Mouse (Mus musculus): ENCODE measurements around the gene Rpl36a-ps1. TPM values are rescaled to one million over a fixed set of nuclear protein-coding genes. Genes with fewer than 3 reads are reported as not detected.

Gene Rpl36a-ps1
- polyA plus RNA-seq, 1 experiment from 2014 or later, result 7.4 TPM

GRCm38 (mm10) chr14:99018691-99019090 lies 24.6 kb upstream of the Rpl36a-ps1 start:
- no peak overlapping the region for H3K4me3 ChIP-seq (replicated peaks)
- H3K27me3 ChIP-seq (replicated peaks), result no peaks in the 10 kb centered on the region
- no peaks in the 10 kb centered on the region for H3K36me3 ChIP-seq
- H3K9ac ChIP-seq, result no peak overlapping the region
- no peak for ATAC-seq (ENCODE audit: insufficient read depth, low FRiP score, low read depth)
- WGBS, result 57% methylated on average over 7 of the region's 7 CpGs
- H3K4me1 ChIP-seq, result no peaks in the 10 kb centered on the region
- H3K27ac ChIP-seq, result no peak overlapping the region
- peak overlapping the region; percentile 16; the same call in 1 of the 2 replicates for H3K4me2 ChIP-seq
- H3K9me3 ChIP-seq, result no peaks in the 10 kb centered on the region

- Histone ChIP-seq H3K9me3 (no peaks in the 10 kb centered on the region), H3K4me2 (no peak overlapping the region), H3K27me3 (replicated peaks) (no peaks in the 10 kb centered on the region), H3K4me1 (no peaks in the 10 kb centered on the region), H3K9ac (no peak overlapping the region), H3K27ac (no peak overlapping the region), H3K36me3 (no peaks in the 10 kb centered on the region), H3K4me3 (replicated peaks) (no peak overlapping the region)
- WGBS, result 32% methylated on average over 2 of the region's 2 CpGs
- ATAC-seq (ENCODE audit: insufficient read depth, low FRiP score, low read depth), result no peak
These were observed 16.8 kb upstream of the Rpl36a-ps1 start for GRCm38 (mm10) chr14:99010920-99011313.

GRCm38 (mm10) chr14:99010224-99010919 lies 16.3 kb upstream of the Rpl36a-ps1 start:
- Histone ChIP-seq H3K27ac (no peak overlapping the region), H3K27me3 (replicated peaks) (no peaks in the 10 kb centered on the region), H3K9me3 (no peaks in the 10 kb centered on the region), H3K36me3 (no peaks in the 10 kb centered on the region), H3K9ac (no peak overlapping the region), H3K4me3 (replicated peaks) (no peak overlapping the region), H3K4me1 (no peaks in the 10 kb centered on the region), H3K4me2 (no peak overlapping the region)
- 51% methylated on average over 8 of the region's 8 CpGs for WGBS
- ATAC-seq (ENCODE audit: insufficient read depth, low FRiP score, low read depth), result no peak

GRCm38 (mm10) chr14:98992482-98992881 lies 1.6 kb downstream of the Rpl36a-ps1 start:
- Histone ChIP-seq H3K36me3 (no peaks in the 10 kb centered on the region), H3K4me2 (no peak overlapping the region), H3K4me1 (no peaks in the 10 kb centered on the region), H3K27me3 (replicated peaks) (no peaks in the 10 kb centered on the region), H3K4me3 (replicated peaks) (no peak overlapping the region), H3K9ac (no peak overlapping the region), H3K9me3 (no peaks in the 10 kb centered on the region), H3K27ac (no peak overlapping the region)
- no peak for ATAC-seq (ENCODE audit: insufficient read depth, low FRiP score, low read depth)
- WGBS, result 86% methylated on average over 2 of the region's 2 CpGs

GRCm38 (mm10) chr14:98990636-98991035 lies 3.5 kb downstream of the Rpl36a-ps1 start:
- no peak overlapping the region for H3K27ac ChIP-seq
- WGBS, result 56% methylated on average over 3 of the region's 3 CpGs

GRCm38 (mm10) chr14:98989818-98990217 lies 4.3 kb downstream of the Rpl36a-ps1 start:
- Histone ChIP-seq H3K36me3 (no peaks in the 10 kb centered on the region), H3K4me2 (no peak overlapping the region), H3K9me3 (no peaks in the 10 kb centered on the region), H3K4me3 (replicated peaks) (no peak overlapping the region), H3K27ac (no peak overlapping the region), H3K27me3 (replicated peaks) (no peaks in the 10 kb centered on the region), H3K4me1 (no peaks in the 10 kb centered on the region), H3K9ac (no peak overlapping the region)
- 37% methylated on average over 3 of the region's 3 CpGs for WGBS
- ATAC-seq (ENCODE audit: insufficient read depth, low FRiP score, low read depth), result no peak

More at GRCm38 (mm10) chr14:98990636-98991035, 3.5 kb downstream of the Rpl36a-ps1 start:
- H3K4me1 ChIP-seq, result no peaks in the 10 kb centered on the region
- H3K36me3 ChIP-seq, result no peaks in the 10 kb centered on the region
- H3K4me3 ChIP-seq (replicated peaks), result no peak overlapping the region
- H3K9me3 ChIP-seq, result no peaks in the 10 kb centered on the region
- H3K4me2 ChIP-seq, result no peak overlapping the region
- no peaks in the 10 kb centered on the region for H3K27me3 ChIP-seq (replicated peaks)
- no peak overlapping the region for H3K9ac ChIP-seq
- no peak for ATAC-seq (ENCODE audit: insufficient read depth, low FRiP score, low read depth)

- no peaks in the 10 kb centered on the region for H3K36me3 ChIP-seq
- H3K9me3 ChIP-seq, result no peaks in the 10 kb centered on the region
- H3K27ac ChIP-seq, result no peak overlapping the region
- no peak overlapping the region for H3K4me2 ChIP-seq
- no peak overlapping the region for H3K4me3 ChIP-seq (replicated peaks)
- WGBS, result 22% methylated on average over 4 of the region's 4 CpGs
- H3K9ac ChIP-seq, result no peak overlapping the region
- no peaks in the 10 kb centered on the region for H3K4me1 ChIP-seq
- ATAC-seq (ENCODE audit: insufficient read depth, low FRiP score, low read depth), result no peak
- H3K27me3 ChIP-seq (replicated peaks), result no peaks in the 10 kb centered on the region
These were observed 22.2 kb downstream of the Rpl36a-ps1 start for GRCm38 (mm10) chr14:98971921-98972320.

- no peak overlapping the region for H3K27ac ChIP-seq
- H3K4me1 ChIP-seq, result no peaks in the 10 kb centered on the region
- H3K36me3 ChIP-seq, result no peaks in the 10 kb centered on the region
- ATAC-seq (ENCODE audit: insufficient read depth, low FRiP score, low read depth), result 0 out of 2 replicates have a peak, but pooled peaks have one; percentile 31
- no peak overlapping the region for H3K9ac ChIP-seq
- no peaks in the 10 kb centered on the region for H3K27me3 ChIP-seq (replicated peaks)
- no peaks in the 10 kb centered on the region for H3K9me3 ChIP-seq
- H3K4me3 ChIP-seq (replicated peaks), result peak overlapping the region; percentile 6; the same call in 1 of the 2 replicates
- 21% methylated on average over 17 of the region's 17 CpGs for WGBS
- peak overlapping the region; percentile 43 for H3K4me2 ChIP-seq
These were observed 35.0 kb downstream of the Rpl36a-ps1 start for GRCm38 (mm10) chr14:98958978-98959658.

GRCm38 (mm10) chr14:98956788-98957187 lies 37.3 kb downstream of the Rpl36a-ps1 start:
- no peaks in the 10 kb centered on the region for H3K9me3 ChIP-seq
- no peak overlapping the region for H3K4me3 ChIP-seq (replicated peaks)
- no peak overlapping the region for H3K4me2 ChIP-seq
- no peaks in the 10 kb centered on the region for H3K27me3 ChIP-seq (replicated peaks)
- ATAC-seq (ENCODE audit: insufficient read depth, low FRiP score, low read depth), result no peak
- no peaks in the 10 kb centered on the region for H3K4me1 ChIP-seq
- no peaks in the 10 kb centered on the region for H3K36me3 ChIP-seq
- no peak overlapping the region for H3K9ac ChIP-seq
- no peak overlapping the region for H3K27ac ChIP-seq
- WGBS, result 77% methylated on average over 9 of the region's 9 CpGs

- Histone ChIP-seq H3K4me1 (no peaks in the 10 kb centered on the region), H3K27ac (no peak overlapping the region), H3K36me3 (no peaks in the 10 kb centered on the region), H3K4me3 (replicated peaks) (no peak overlapping the region), H3K9me3 (no peaks in the 10 kb centered on the region), H3K4me2 (no peak overlapping the region), H3K27me3 (replicated peaks) (no peaks in the 10 kb centered on the region), H3K9ac (no peak overlapping the region)
- no peak for ATAC-seq (ENCODE audit: insufficient read depth, low FRiP score, low read depth)
- 88% methylated on average over 7 of the region's 7 CpGs for WGBS
These were observed 41.7 kb downstream of the Rpl36a-ps1 start for GRCm38 (mm10) chr14:98952441-98952840.

- no peaks in the 10 kb centered on the region for H3K36me3 ChIP-seq
- WGBS, result 85% methylated on average over 4 of the region's 4 CpGs
These were observed 42.4 kb downstream of the Rpl36a-ps1 start for GRCm38 (mm10) chr14:98951626-98952290.

More at GRCm38 (mm10) chr14:98951626-98952290, 42.4 kb downstream of the Rpl36a-ps1 start:
- Histone ChIP-seq H3K4me1 (no peaks in the 10 kb centered on the region), H3K27me3 (replicated peaks) (no peaks in the 10 kb centered on the region), H3K4me3 (replicated peaks) (no peak overlapping the region), H3K9ac (no peak overlapping the region), H3K9me3 (no peaks in the 10 kb centered on the region), H3K27ac (no peak overlapping the region), H3K4me2 (no peak overlapping the region)
- ATAC-seq (ENCODE audit: insufficient read depth, low FRiP score, low read depth), result no peak
